Mouse (Mus musculus): Measurements from ENCODE around the gene Lmnb2.

Gene Lmnb2

GRCm38 (mm10) chr10:80917779-80918434 lies at the start of gene Lmnb2:
Gene Lmnb2 (minus strand): TSS chr10:80918245.
- in situ Hi-C loops (cut with MboI; ENCODE audit: low sequenced_read_pairs) = no loop called here

DNA sequence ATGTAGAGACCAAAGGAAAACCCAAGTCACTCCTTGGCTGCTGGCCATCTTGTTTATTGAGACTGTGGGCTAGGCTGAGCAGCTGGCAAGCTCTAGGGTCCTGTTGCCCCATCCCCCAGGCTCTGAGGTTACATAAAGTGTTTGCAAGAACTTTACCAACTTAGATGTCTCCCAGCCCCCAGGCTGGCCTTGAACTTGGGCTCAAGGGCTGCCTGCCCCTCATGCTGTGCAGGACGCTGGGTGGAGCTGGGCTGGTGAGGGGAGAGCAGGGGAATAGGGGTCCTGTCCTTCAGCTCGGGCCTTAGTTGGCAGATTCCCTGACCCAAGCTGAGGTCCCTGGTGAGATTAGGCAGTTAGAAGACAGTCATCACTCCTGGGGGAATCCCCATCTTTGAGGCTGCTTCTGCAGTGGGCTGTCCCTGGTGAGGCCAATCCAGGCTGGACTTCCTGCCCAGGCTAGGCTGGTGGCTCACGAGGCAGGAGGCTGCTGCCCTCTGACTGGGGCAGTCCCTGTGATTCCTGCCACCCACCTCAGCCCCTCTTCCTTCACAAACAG lies 49.1 kb upstream of the Lmnb2 start:
- in situ Hi-C loops (cut with MboI; ENCODE audit: low sequenced_read_pairs) = no loop called here

GRCm38 (mm10) chr10:80966296-80966695 lies 48.3 kb upstream of the Lmnb2 start:
- in situ Hi-C loops (cut with MboI; ENCODE audit: low sequenced_read_pairs) = no loop called here

DNA sequence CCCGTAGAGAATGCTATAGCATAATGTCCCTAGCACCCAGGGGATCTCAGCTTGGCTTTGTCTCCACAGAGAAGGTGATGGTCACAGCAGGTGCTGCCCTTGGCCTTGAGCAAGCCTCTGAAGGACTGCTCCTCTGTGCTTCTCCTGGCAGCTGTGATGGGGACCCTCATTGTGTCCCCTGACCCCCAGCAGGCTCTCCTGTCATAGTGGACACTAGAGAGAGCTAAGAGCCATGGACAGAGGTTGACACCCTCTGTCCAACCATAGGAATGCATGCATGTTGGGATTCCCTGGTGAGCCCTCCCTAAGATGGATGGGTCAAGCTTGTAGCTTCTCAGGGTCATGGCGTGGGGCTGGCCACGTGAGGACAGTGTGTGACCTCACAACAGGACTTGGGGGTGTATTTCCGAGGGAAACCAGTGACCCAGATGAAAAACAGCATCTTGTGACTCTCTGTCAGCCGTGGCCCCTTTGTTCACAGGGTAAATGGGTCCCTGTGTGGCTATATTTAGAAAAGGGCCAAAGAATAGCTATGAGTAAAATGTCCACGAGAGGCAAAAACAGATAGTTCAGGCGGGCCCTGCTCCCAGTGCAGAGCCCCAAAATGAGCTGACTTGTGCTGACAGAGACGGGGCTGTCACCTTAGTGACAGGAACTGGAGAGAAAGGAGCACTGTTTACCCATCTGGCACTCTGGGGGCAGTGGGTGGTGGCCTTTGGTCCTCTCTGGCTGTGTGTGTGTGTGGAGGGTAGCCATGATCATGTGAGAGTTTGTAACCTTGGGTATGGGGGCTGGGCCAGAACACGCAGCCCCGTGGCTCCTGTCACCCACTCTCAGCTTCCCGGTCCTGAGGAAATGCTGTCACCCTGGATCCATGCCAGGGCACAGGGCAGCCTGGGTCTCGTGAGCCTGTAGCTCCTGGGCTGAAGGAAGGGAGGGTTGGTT lies 45.3 kb upstream of the Lmnb2 start:
- in situ Hi-C loops (cut with MboI; ENCODE audit: low sequenced_read_pairs) = no loop called here

- in situ Hi-C loops (cut with MboI; ENCODE audit: low sequenced_read_pairs) = no loop called here
These were observed 44.5 kb upstream of the Lmnb2 start for GRCm38 (mm10) chr10:80962585-80962984.

GRCm38 (mm10) chr10:80962051-80962472 lies 44.0 kb upstream of the Lmnb2 start:
- in situ Hi-C loops (cut with MboI; ENCODE audit: low sequenced_read_pairs) = no loop called here

DNA sequence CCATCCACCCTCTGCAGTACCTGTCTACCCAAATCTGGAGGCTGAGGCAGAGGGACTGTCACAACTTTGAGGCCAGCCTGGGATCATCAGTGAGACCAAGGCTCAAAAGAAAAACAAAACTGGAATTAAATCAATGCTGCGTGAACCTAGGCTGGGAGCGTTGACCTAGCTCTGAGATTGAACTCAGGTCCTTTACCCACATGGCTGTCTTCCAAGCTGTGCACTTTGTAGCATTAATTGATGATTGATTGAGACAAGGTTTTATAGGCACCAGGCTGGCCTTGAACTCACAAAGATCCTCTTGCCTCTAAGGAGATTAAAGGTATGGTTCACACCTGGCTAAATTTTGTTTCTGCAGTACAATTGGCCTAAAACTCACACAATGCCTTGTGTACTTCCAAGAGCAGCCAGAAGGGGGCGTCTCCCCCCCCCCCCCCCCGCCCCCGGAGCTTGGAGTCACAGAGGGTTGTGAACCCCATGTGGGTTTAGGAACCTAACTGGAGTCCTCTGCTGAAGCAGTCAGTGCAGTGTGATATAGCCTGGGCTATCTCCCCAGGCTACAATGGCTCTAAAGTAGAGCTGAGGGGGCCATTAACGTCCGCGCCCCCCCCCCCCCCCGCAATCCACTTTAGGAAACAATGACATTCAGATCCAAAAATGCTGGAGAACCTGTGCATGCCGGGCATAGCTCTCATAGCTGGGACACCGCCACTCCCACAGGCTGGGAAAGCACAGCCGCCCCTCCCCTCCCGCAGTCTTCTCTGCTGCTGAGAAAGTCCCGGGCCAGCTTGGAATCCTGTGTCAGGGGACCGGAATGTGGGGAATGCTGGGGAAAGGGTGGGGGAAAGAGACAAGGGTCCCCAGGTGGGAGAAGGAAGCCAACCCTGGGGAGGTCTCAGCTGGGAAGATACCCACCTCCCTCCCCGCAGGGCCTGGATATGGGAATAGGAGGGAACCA lies 42.8 kb upstream of the Lmnb2 start:
- in situ Hi-C loops (cut with MboI; ENCODE audit: low sequenced_read_pairs) = no loop called here

- in situ Hi-C loops (cut with MboI; ENCODE audit: low sequenced_read_pairs) = no loop called here
These were observed 41.1 kb upstream of the Lmnb2 start for GRCm38 (mm10) chr10:80958979-80959637.

DNA sequence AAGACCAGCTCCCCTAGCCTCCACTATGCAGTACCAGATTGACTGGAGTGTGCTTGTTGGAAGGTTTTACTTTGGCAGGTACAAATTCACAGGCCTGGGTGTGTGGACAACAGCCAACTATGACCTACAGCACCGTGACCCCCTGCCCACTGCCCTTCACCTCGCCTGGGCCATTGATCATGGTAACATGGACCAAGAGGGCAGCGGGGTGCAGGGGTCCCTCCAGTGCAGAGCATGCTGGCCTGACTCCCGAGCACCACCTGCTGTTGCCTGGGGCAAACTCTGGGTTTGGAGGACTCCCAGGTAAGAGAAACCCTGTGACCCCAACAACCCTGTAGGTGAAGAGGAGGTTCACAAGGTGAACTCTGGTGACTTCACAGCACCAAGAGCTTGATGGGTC lies 39.7 kb upstream of the Lmnb2 start:
- in situ Hi-C loops (cut with MboI; ENCODE audit: low sequenced_read_pairs) = no loop called here

DNA sequence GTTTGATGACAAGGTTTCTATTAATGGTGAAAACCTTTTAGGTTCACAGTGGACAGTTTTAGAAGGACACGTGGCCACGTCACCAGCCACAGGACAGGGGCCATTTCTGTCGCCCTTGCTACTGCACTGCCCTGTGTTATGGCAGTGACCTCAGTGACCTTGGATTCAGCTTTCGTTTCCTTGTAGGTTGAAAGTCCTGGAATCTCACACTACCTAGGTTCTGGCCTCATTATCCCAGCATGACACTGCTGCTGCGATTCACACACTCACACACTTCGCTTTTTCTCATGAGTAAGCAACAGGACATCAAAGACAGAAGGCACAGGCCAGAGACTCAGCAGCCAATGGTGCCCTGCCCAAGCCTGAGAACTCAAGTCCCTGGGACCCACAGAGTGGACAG lies 38.9 kb upstream of the Lmnb2 start:
- in situ Hi-C loops (cut with MboI; ENCODE audit: low sequenced_read_pairs) = no loop called here

- in situ Hi-C loops (cut with MboI; ENCODE audit: low sequenced_read_pairs) = no loop called here
These were observed 38.3 kb upstream of the Lmnb2 start for GRCm38 (mm10) chr10:80956385-80956784.

- in situ Hi-C loops (cut with MboI; ENCODE audit: low sequenced_read_pairs) = no loop called here
These were observed 37.5 kb upstream of the Lmnb2 start for GRCm38 (mm10) chr10:80955536-80955935.

DNA sequence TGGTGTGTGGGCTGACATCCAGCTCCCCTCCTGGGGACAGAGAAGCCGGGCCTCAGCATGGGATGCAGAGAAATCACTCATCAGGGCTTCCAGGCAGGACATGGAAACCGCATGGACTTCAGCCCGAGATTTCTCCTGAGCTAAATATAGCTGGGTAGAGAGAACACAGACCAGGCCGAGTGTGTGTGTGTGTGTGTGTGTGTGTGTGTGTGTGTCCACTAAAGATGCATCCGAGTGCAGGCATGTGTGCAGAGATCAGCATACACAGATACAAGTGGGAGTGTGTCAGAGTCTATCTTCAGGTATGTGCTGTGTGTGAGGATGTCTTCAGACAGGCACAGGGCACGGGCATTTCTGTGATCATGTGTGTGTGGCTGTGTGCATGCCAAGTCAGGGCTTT lies 36.8 kb upstream of the Lmnb2 start:
- in situ Hi-C loops (cut with MboI; ENCODE audit: low sequenced_read_pairs) = no loop called here

GRCm38 (mm10) chr10:80954415-80954814 lies 36.4 kb upstream of the Lmnb2 start:
- in situ Hi-C loops (cut with MboI; ENCODE audit: low sequenced_read_pairs) = no loop called here

GRCm38 (mm10) chr10:80952449-80952848 lies 34.4 kb upstream of the Lmnb2 start:
- in situ Hi-C loops (cut with MboI; ENCODE audit: low sequenced_read_pairs) = no loop called here

- in situ Hi-C loops (cut with MboI; ENCODE audit: low sequenced_read_pairs) = no loop called here
These were observed 33.8 kb upstream of the Lmnb2 start for GRCm38 (mm10) chr10:80951761-80952390.

DNA sequence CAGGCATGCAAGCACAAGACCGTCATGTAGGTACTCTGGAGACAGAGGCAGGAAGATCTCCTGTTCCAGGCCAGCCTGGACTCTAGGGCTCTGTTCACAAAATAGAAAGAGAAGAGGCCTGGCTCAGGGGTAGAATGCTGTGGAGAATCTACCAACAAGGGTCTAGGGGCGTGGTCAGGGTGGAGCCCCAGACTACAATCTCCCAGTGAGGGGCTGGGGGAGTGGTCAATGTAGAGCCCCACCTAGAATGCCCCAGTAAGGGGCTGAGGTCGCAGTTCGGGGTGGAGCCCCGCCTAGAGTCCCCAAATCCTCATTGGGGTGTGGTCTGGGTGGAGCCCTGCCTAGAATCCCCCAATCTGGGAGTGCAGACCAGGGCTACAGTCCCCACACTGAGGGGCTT lies 32.3 kb upstream of the Lmnb2 start:
- in situ Hi-C loops (cut with MboI; ENCODE audit: low sequenced_read_pairs) = no loop called here

DNA sequence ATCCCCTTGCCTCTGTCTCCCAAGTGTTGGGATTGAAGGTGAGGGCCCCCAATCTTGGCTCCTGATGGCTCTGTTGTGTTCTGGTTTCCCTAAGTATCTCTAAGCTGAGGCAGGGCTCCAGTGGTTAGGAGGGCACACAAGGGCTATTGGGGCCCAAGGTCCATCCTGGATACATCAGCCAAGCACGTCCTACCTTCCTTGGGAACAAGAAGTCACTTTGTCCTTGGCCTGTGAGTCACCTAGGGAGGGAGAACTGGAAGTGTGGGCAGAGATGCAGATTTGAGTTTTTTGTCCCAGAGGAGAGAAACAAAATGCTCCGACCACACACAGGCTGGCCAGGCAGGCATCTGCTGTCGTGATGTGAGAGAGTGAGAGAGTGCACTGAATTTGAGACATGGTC lies 31.0 kb upstream of the Lmnb2 start:
- in situ Hi-C loops (cut with MboI; ENCODE audit: low sequenced_read_pairs) = no loop called here

- in situ Hi-C loops (cut with MboI; ENCODE audit: low sequenced_read_pairs) = no loop called here
These were observed 30.5 kb upstream of the Lmnb2 start for GRCm38 (mm10) chr10:80948570-80948969.

DNA sequence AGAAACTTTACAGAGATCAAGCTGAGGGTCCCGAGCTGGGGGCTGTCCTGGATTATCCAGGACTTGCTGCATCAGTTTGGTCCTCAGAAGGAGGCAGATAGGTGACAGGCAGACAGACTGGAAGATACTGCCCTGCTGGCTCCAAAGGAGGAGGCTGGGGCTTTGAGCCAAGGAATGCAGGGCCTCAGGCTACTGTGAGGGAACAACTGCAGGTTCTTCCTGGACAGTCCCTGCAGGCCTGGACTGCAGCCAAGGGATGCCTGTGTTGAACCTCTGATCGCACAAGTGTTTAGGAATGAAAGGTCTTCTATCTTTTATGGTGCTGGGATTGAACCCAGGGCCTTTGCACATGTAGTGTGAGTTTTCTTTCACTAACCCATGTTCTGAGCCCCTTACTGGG lies 29.8 kb upstream of the Lmnb2 start:
- in situ Hi-C loops (cut with MboI; ENCODE audit: low sequenced_read_pairs) = no loop called here

Data from CH12F3 (cell line).